Mouse (Mus musculus): ENCODE results near the gene Vmn1r132. TPM values are rescaled to one million over a fixed set of nuclear protein-coding genes. Genes with fewer than 3 reads are reported as not detected.

The Vmn1r132 gene
- polyA plus RNA-seq (2015; fragmentation: Nextera tagmentation; extraction: Ambion mirVana) = not detected in 2 replicates

DNA sequence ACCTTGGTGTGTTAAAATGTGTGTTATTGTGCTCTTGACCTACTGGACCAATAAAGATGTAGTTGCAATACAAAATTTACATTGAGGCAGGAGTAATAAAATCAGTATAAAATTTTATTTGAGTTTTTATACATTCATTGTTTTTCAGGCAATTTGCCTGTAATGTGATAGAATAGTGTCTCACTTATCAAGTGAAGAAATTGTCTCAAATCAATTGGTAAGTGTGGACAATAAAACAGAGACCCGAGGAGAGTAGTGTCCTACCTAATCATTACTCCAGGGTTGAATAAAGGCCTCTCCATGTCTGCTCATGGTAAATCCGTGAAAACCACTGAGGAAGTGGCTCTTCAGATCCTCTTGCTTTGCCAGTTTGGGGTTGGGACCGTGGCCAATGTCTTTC, at the start of gene Vmn1r132:
Gene Vmn1r132 (plus strand): TSS at position 301 of the 400 bp plus-strand sequence.

Other genes with a start within 250 kb of the Vmn1r132 start
- gene Gm6882, start 181.3 kb upstream of the Vmn1r132 start, polyA plus RNA-seq (2015; fragmentation: Nextera tagmentation; extraction: Ambion mirVana) = not detected in 2 replicates
- gene Vmn1r130, start 102.3 kb upstream of the Vmn1r132 start, polyA plus RNA-seq (2015; fragmentation: Nextera tagmentation; extraction: Ambion mirVana) = not detected in 2 replicates
- not detected in 2 replicates for gene Vmn1r131, start 68.0 kb upstream of the Vmn1r132 start, polyA plus RNA-seq (2015; fragmentation: Nextera tagmentation; extraction: Ambion mirVana)
- not detected in 2 replicates for gene Gm4175, start 147.4 kb downstream of the Vmn1r132 start, polyA plus RNA-seq (2015; fragmentation: Nextera tagmentation; extraction: Ambion mirVana)
- not detected in 2 replicates for gene Gm4177, start 182.6 kb downstream of the Vmn1r132 start, polyA plus RNA-seq (2015; fragmentation: Nextera tagmentation; extraction: Ambion mirVana)
- not detected in 2 replicates for gene Vmn1r135, start 218.3 kb downstream of the Vmn1r132 start, polyA plus RNA-seq (2015; fragmentation: Nextera tagmentation; extraction: Ambion mirVana)
- not detected in 2 replicates for gene Gm5725, start 230.2 kb downstream of the Vmn1r132 start, polyA plus RNA-seq (2015; fragmentation: Nextera tagmentation; extraction: Ambion mirVana)

Data from skeletal muscle tissue, postnatal 0 days (tissue).